Mouse (Mus musculus) limb, embryonic 12.5 days (tissue): ENCODE measurements around the gene Rd3. TPM values are rescaled to one million over a fixed set of nuclear protein-coding genes. Genes with fewer than 3 reads are reported as not detected.

Experiments
- ATAC-seq: fragments of 200-750 bp; cut with Nextera tagmentation; 2 replicates; pipeline ENCODE4 v1.8.0; 2017; ENCODE audit warnings: low read depth, moderate TSS enrichment; ENCODE audit not compliant: insufficient number of reproducible peaks, insufficient read depth, low FRiP score, low TSS enrichment
- H3K27ac ChIP-seq: fragments of 300-500 bp; sonication (generic); 2 replicates; pipeline ENCODE4 v1.5.1; 2016; ENCODE audit warnings: mild to moderate bottlenecking, moderate library complexity
- H3K27me3 ChIP-seq: fragments of 300-500 bp; sonication (generic); 2 replicates; pipeline ENCODE4 v1.6.1; 2016; ENCODE audit warnings: mild to moderate bottlenecking, moderate library complexity
- H3K36me3 ChIP-seq: fragments of 300-500 bp; sonication (generic); 2 replicates; pipeline ENCODE4 v1.6.1; 2016; ENCODE audit warnings: mild to moderate bottlenecking, moderate library complexity
- H3K4me1 ChIP-seq: fragments of 300-500 bp; sonication (generic); replicated peaks from 2 replicates; pipeline ENCODE4 v1.6.1; 2016
- H3K4me2 ChIP-seq: fragments of 300-500 bp; sonication (generic); 2 replicates; pipeline ENCODE4 v1.6.1; 2016; ENCODE audit warnings: mild to moderate bottlenecking, moderate library complexity
- H3K4me3 ChIP-seq: fragments of 300-500 bp; sonication (generic); replicated peaks from 2 replicates; pipeline ENCODE4 v1.5.1; 2016; ENCODE audit warnings: mild to moderate bottlenecking
- H3K9ac ChIP-seq: fragments of 300-500 bp; sonication (generic); replicated peaks from 2 replicates; pipeline ENCODE4 v1.6.1; 2016; ENCODE audit warnings: mild to moderate bottlenecking, moderate library complexity
- H3K9me3 ChIP-seq: fragments of 300-500 bp; sonication (generic); 2 replicates; pipeline ENCODE4 v1.6.1; 2016; ENCODE audit warnings: mild to moderate bottlenecking, moderate library complexity
- WGBS: fragments of 180-500 bp; shearing (Covaris S2); methylation state at CpG from one replicate; pipeline ENCODE4 v1.1.7; 2016; 5-methylcytosine and 5-hydroxymethylcytosine counted together
- microRNA-seq: library from miRNA; unstranded; fragments of <30 nt; microRNA quantifications from one replicate; pipeline ENCODE4, GENCODE M21; 2017
- polyA plus RNA-seq: library from polyadenylated mRNA; unstranded; fragments of >200 nt; fragmentation: Nextera tagmentation; extraction: Ambion mirVana; gene quantifications from 2 replicates; pipeline ENCODE4 v1.2.1, GENCODE M21; 2016

The Rd3 gene
- polyA plus RNA-seq, 1 experiment from 2014 or later, result 0.49 TPM

- no peak overlapping the region for H3K4me2 ChIP-seq
- 75% methylated on average over 7 of the region's 7 CpGs for WGBS
- ATAC-seq, result no peak
Observed at GRCm38 (mm10) chr1:191992040-191992780, 15.0 kb downstream of the Rd3 start.

GRCm38 (mm10) chr1:191994476-191994875 lies 17.3 kb downstream of the Rd3 start:
- no peak overlapping the region for H3K27ac ChIP-seq
- H3K36me3 ChIP-seq, result peaks cover 16% of the 10 kb centered on the region
- no peak overlapping the region for H3K4me2 ChIP-seq
- no peaks in the 10 kb centered on the region for H3K9me3 ChIP-seq
- no peaks in the 10 kb centered on the region for H3K27me3 ChIP-seq
- WGBS, result 67% methylated on average over 5 of the region's 5 CpGs
- no peaks in the 10 kb centered on the region for H3K4me1 ChIP-seq
- H3K4me3 ChIP-seq, result no peak overlapping the region
- ATAC-seq, result no peak
- no peak overlapping the region for H3K9ac ChIP-seq

More at GRCm38 (mm10) chr1:191992040-191992780, 15.0 kb downstream of the Rd3 start:
- Histone ChIP-seq H3K4me1 (no peaks in the 10 kb centered on the region), H3K27me3 (no peaks in the 10 kb centered on the region), H3K9me3 (no peaks in the 10 kb centered on the region), H3K9ac (no peak overlapping the region), H3K4me3 (no peak overlapping the region), H3K27ac (no peak overlapping the region), H3K36me3 (0 out of 2 replicates have a peak, but pooled peaks cover 6% of the 10 kb centered on the region)

DNA sequence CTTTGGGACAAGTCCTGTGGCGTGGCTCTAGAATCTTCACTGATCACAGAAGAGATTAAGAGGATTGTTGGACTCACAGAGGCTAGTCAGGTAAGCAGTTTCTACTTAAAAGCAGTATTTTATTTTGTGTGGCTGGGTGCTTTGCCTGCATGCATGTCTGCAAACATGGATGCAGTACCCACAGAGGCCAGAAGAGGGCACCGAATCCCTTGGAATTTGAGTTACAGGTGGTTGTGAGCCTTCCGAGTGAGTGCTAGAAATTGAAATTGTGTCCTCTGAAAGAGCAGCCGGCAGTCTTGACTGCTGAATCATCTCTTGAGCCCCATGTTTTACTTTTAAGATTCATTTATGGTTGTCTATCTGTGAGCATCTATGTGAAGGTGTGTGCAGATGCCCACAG lies 18.3 kb downstream of the Rd3 start:
- no peak for ATAC-seq
- WGBS, result 53% methylated on average over 4 of the region's 4 CpGs

GRCm38 (mm10) chr1:191995916-191996315 lies 18.7 kb downstream of the Rd3 start:
- Histone ChIP-seq H3K4me2 (no peak overlapping the region), H3K36me3 (peaks cover 20% of the 10 kb centered on the region), H3K27me3 (no peaks in the 10 kb centered on the region), H3K27ac (no peak overlapping the region), H3K4me1 (no peaks in the 10 kb centered on the region), H3K4me3 (no peak overlapping the region), H3K9me3 (no peaks in the 10 kb centered on the region), H3K9ac (no peak overlapping the region)
- ATAC-seq, result no peak
- WGBS, result 92% methylated on average over 7 of the region's 7 CpGs

More for the DNA sequence above, 18.3 kb downstream of the Rd3 start:
- no peaks in the 10 kb centered on the region for H3K9me3 ChIP-seq
- H3K27me3 ChIP-seq, result no peaks in the 10 kb centered on the region
- no peak overlapping the region for H3K9ac ChIP-seq
- H3K4me1 ChIP-seq, result no peaks in the 10 kb centered on the region
- H3K27ac ChIP-seq, result no peak overlapping the region
- peaks cover 20% of the 10 kb centered on the region for H3K36me3 ChIP-seq
- no peak overlapping the region for H3K4me3 ChIP-seq
- H3K4me2 ChIP-seq, result no peak overlapping the region

DNA sequence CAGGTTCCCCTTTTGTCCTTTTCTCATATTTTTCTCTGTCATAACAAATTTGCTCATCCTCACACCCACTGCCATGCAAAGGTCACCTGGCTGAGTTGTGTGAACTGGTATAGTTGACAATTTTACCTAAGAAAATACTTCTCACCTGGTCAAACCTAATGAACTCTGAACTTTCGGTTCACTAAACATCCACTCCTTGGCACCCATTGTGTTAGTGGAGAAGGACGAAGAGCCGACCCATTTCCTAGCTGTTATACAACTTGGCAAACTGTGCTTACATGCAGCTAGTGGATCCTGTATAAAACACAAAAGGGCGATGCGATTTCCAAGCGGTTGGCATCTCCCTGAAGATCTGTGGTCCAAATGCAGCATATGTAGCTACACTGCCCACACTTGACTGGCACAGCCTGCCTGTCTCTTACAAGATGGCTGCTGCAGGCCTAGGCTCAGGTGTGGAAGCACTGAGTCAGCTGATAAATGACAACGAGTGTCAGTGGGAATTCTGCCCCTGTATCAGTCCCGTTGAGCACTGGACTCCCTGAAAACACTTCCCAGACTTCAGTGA lies 19.5 kb downstream of the Rd3 start:
- no peak overlapping the region for H3K9ac ChIP-seq
- no peak overlapping the region for H3K4me3 ChIP-seq
- no peaks in the 10 kb centered on the region for H3K27me3 ChIP-seq
- no peaks in the 10 kb centered on the region for H3K4me1 ChIP-seq
- H3K27ac ChIP-seq, result no peak overlapping the region
- H3K4me2 ChIP-seq, result no peak overlapping the region
- no peak for ATAC-seq
- peaks cover 20% of the 10 kb centered on the region for H3K36me3 ChIP-seq
- no peaks in the 10 kb centered on the region for H3K9me3 ChIP-seq
- 90% methylated on average over 8 of the region's 8 CpGs for WGBS

DNA sequence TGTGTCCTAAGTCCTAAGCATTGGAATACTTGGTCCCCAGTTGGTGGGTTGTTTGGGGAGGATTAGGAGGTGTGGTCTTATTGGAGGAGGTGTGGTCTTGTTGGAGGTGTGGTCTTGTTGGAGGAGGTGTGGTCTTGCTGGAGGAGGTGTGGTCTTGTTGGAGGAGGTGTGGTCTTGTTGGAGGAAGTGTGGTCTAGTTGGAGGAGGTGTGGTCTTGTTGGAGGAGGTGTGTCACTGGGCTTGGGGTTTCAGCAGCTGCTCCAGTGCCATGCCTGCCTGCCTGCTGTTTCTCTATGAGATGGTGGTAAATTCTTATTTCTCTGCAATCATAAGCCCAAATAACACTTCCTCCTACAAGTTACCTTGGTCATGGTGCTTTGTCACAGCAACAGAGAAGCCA lies 21.9 kb downstream of the Rd3 start:
- Histone ChIP-seq H3K36me3 (peaks cover 20% of the 10 kb centered on the region), H3K4me3 (no peak overlapping the region), H3K4me2 (no peak overlapping the region), H3K9ac (no peak overlapping the region), H3K27me3 (no peaks in the 10 kb centered on the region), H3K27ac (no peak overlapping the region), H3K4me1 (no peaks in the 10 kb centered on the region), H3K9me3 (no peaks in the 10 kb centered on the region)
- no peak for ATAC-seq

Small RNA genes within 50 kb of the gene (microRNA-seq; reads per million reads assigned to microRNA genes)
- gene Mir3473c, result not detected

Other genes starting within 250 kb of the Rd3 start
- 40.9 and 44.7 TPM in 2 replicates for gene Nek2, start 155.9 kb upstream of the Rd3 start, polyA plus RNA-seq
- 2.8 and 3.4 TPM in 2 replicates for gene Slc30a1, start 70.6 kb upstream of the Rd3 start, polyA plus RNA-seq
- 11.1 and 12.8 TPM in 2 replicates for gene Traf5, start 115.2 kb downstream of the Rd3 start, polyA plus RNA-seq
- gene Rcor3, start 160.7 kb downstream of the Rd3 start, polyA plus RNA-seq, result 24.3 and 25.1 TPM in 2 replicates
- 0.35 and 0.59 TPM in 2 replicates for gene Kcnh1, start 213.4 kb downstream of the Rd3 start, polyA plus RNA-seq